ENCODE assay signal across 9 mouse cellular contexts in the genomic region with DNA sequence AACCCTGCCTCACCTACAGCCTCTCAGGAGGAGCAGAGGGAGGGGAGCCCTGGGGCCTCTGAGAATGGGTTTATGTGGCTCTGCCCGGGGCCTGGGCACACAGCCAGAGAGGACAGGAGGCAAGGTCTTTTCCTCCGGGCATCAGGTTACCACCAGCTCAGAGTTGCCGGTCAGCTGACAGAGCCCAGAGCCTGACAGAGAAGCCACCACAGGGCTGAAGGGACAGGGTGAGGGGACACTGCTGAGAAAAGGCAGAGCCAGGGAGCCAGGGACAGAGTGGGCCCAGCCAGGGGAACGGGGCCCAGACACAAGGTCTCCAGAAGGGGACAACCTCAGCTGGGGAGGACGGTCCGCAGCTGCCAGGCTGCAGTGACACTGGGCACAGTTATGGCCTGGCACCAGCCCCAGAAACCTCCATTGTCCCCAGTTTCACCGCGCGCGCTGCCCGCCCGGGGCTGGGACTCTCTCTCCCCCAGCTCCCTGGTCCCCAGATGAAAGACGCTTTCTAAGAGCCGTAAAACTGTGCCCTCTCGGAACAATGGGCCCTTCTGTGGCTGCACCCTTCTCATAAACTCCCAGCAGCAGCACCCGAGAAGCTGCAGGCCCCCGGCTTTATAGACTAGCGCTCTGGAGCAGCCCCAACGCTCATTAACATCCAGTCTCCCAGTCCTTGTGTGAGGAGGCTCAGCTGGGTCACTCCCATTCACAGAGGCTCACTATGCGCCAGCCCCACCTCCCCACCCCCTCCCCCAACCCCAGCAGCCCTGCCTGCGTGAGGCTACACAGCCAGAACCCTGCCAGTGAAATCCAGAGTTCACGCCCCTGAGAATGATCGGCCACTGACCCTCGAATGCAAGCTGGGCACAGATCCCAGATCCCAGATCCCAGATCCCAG. TPM values are rescaled to one million over a fixed set of nuclear protein-coding genes. Genes with fewer than 3 reads are reported as not detected.
DNase-seq lines count a peak whose midpoint lies in the region; ATAC-seq and TF ChIP-seq lines count a peak whose summit lies in the region.
"Had no signal": no experiment of that assay in that cellular context is flagged by ENCODE, and none has a peak within 500 bp of the region (broad histone marks: within the 10 kb centered on the region; RNA-seq: fewer than 3 reads in every experiment).

No protein-coding gene starts in this region.

- no peak for TF ChIP-seq POLR2A in limb, embryonic 14.5 days (IDR thresholded peaks at IDR 0.05; ENCODE audit: borderline replicate concordance, extremely low read depth, insufficient read depth, insufficient read length)

- no peaks in the 10 kb centered on the region for H3K9me3 ChIP-seq in forebrain, embryonic 11.5 days (ENCODE audit: control insufficient read depth, low read length)
- no peaks in the 10 kb centered on the region for H3K9me3 ChIP-seq in heart, embryonic 13.5 days
- H3K9me3 ChIP-seq in kidney, postnatal 0 days (replicated peaks; ENCODE audit: low read length), result no peaks in the 10 kb centered on the region
- H3K9me3 ChIP-seq in limb, embryonic 14.5 days (ENCODE audit: control insufficient read depth, low read length), result no peaks in the 10 kb centered on the region
- no peaks in the 10 kb centered on the region for H3K9me3 ChIP-seq in neural tube, embryonic 12.5 days
- H3K9me3 ChIP-seq: megakaryocyte, embryonic 14.5 days had no signal

- H3K4me1 ChIP-seq in forebrain, embryonic 11.5 days (replicated peaks; ENCODE audit: control insufficient read depth, insufficient read depth, low read length), result peaks cover 27% of the 10 kb centered on the region
- peaks cover 44% of the 10 kb centered on the region for H3K4me1 ChIP-seq in heart, embryonic 13.5 days
- peaks cover 28% of the 10 kb centered on the region for H3K4me1 ChIP-seq in kidney, postnatal 0 days (replicated peaks; ENCODE audit: insufficient read depth, low read length)
- peaks cover 27% of the 10 kb centered on the region for H3K4me1 ChIP-seq in limb, embryonic 14.5 days (ENCODE audit: control insufficient read depth, insufficient read depth, low read length)
- peaks cover 48% of the 10 kb centered on the region for H3K4me1 ChIP-seq in neural tube, embryonic 12.5 days

- H3K36me3 ChIP-seq in forebrain, embryonic 11.5 days (ENCODE audit: control insufficient read depth, insufficient read depth, low read length), result no peaks in the 10 kb centered on the region
- H3K36me3 ChIP-seq in heart, embryonic 13.5 days, result no peaks in the 10 kb centered on the region
- H3K36me3 ChIP-seq in kidney, postnatal 0 days (ENCODE audit: insufficient read depth, low read length), result no peaks in the 10 kb centered on the region
- no peaks in the 10 kb centered on the region for H3K36me3 ChIP-seq in limb, embryonic 14.5 days (ENCODE audit: control insufficient read depth, insufficient read depth, low read length)
- H3K36me3 ChIP-seq in neural tube, embryonic 12.5 days, result no peaks in the 10 kb centered on the region

- peak overlapping the region; percentile 59 for H3K9ac ChIP-seq in forebrain, embryonic 11.5 days (ENCODE audit: low read length)
- peak overlapping the region; percentile 78 for H3K9ac ChIP-seq in heart, embryonic 13.5 days
- H3K9ac ChIP-seq in kidney, postnatal 0 days (ENCODE audit: low read depth, low read length), result peak overlapping the region; percentile 53
- peak overlapping the region; percentile 34; the same call in 1 of the 2 replicates for H3K9ac ChIP-seq in limb, embryonic 14.5 days (ENCODE audit: low read depth, low read length, severe bottlenecking)
- peak overlapping the region; percentile 26; the same call in 1 of the 2 replicates for H3K9ac ChIP-seq in neural tube, embryonic 12.5 days

- TF ChIP-seq CTCF in kidney, postnatal 0 days (IDR thresholded peaks at IDR 0.05; ENCODE audit: low read depth), result no peak

- H3K4me3 ChIP-seq in forebrain, embryonic 11.5 days (ENCODE audit: low read depth, low read length), result no peak overlapping the region
- peak overlapping the region; percentile 23 for H3K4me3 ChIP-seq in heart, embryonic 13.5 days
- H3K4me3 ChIP-seq in kidney, postnatal 0 days (replicated peaks; ENCODE audit: low read depth, low read length), result no peak overlapping the region
- peak overlapping the region; percentile 8; the same call in 1 of the 2 replicates for H3K4me3 ChIP-seq in limb, embryonic 14.5 days (replicated peaks; ENCODE audit: low read length)
- no peak overlapping the region for H3K4me3 ChIP-seq in neural tube, embryonic 12.5 days
- H3K4me3 ChIP-seq: megakaryocyte, embryonic 14.5 days had no signal

- no peaks in the 10 kb centered on the region for H3K27me3 ChIP-seq in forebrain, embryonic 11.5 days (ENCODE audit: control insufficient read depth, insufficient read depth, low read length)
- H3K27me3 ChIP-seq in heart, embryonic 13.5 days (replicated peaks), result no peaks in the 10 kb centered on the region; the same call in 1 of the 2 replicates
- H3K27me3 ChIP-seq in kidney, postnatal 0 days (ENCODE audit: insufficient read depth, low read length), result no peaks in the 10 kb centered on the region
- no peaks in the 10 kb centered on the region for H3K27me3 ChIP-seq in limb, embryonic 14.5 days (ENCODE audit: control insufficient read depth, insufficient read depth, low read length)
- H3K27me3 ChIP-seq in neural tube, embryonic 12.5 days (replicated peaks), result no peaks in the 10 kb centered on the region
- H3K27me3 ChIP-seq: megakaryocyte, embryonic 14.5 days had no signal

- peak; percentile 88 for ATAC-seq in forebrain, embryonic 11.5 days (replicated peaks; ENCODE audit: low FRiP score)
- peak; percentile 56 for ATAC-seq in heart, embryonic 13.5 days (ENCODE audit: extremely low read depth, insufficient number of reproducible peaks, low FRiP score, low TSS enrichment)
- ATAC-seq in kidney, postnatal 0 days (replicated peaks; ENCODE audit: low FRiP score, low read depth), result peak; percentile 88
- peak; percentile 76 for ATAC-seq in limb, embryonic 14.5 days (ENCODE audit: low FRiP score, low read depth)
- peak; percentile 93 for ATAC-seq in neural tube, embryonic 12.5 days (ENCODE audit: low FRiP score, low read depth)
- ATAC-seq in inflammation-experienced regulatory T-cells, adult 6 months, result no peak

- WGBS in forebrain, embryonic 11.5 days, result 3% methylated on average over 24 of the region's 24 CpGs
- WGBS in heart, embryonic 13.5 days, result 7% methylated on average over 24 of the region's 24 CpGs
- 12% methylated on average over 24 of the region's 24 CpGs for WGBS in kidney, postnatal 0 days
- 3% methylated on average over 21 of the region's 24 CpGs for WGBS in limb, embryonic 14.5 days
- WGBS in neural tube, embryonic 12.5 days, result 2% methylated on average over 24 of the region's 24 CpGs

- peak overlapping the region; percentile 47 for H3K4me2 ChIP-seq in forebrain, embryonic 11.5 days (ENCODE audit: low read depth, low read length, severe bottlenecking)
- peak overlapping the region; percentile 63 for H3K4me2 ChIP-seq in heart, embryonic 13.5 days
- H3K4me2 ChIP-seq in kidney, postnatal 0 days (ENCODE audit: low read length), result peak overlapping the region; percentile 40
- peak overlapping the region; percentile 43 for H3K4me2 ChIP-seq in limb, embryonic 14.5 days (replicated peaks; ENCODE audit: low read depth, low read length, severe bottlenecking)
- H3K4me2 ChIP-seq in neural tube, embryonic 12.5 days (replicated peaks), result peak overlapping the region; percentile 30

- peak overlapping the region; percentile 97 for H3K27ac ChIP-seq in forebrain, embryonic 11.5 days (ENCODE audit: low read depth, low read length)
- H3K27ac ChIP-seq in heart, embryonic 13.5 days (replicated peaks), result peak overlapping the region; percentile 96
- H3K27ac ChIP-seq in kidney, postnatal 0 days, result peak overlapping the region; percentile 91
- H3K27ac ChIP-seq in limb, embryonic 14.5 days (replicated peaks; ENCODE audit: low read depth, low read length), result peak overlapping the region; percentile 90
- H3K27ac ChIP-seq in neural tube, embryonic 12.5 days, result peak overlapping the region; percentile 84

- peak; percentile 66 to 78 for DNase-seq in lung, adult 18-20 months
- DNase-seq in lung, postnatal 14 days, result no peak
- peak; percentile 85 for DNase-seq in forebrain, embryonic 11.5 days (ENCODE audit: low spot score)
- DNase-seq in kidney, postnatal 0 days (ENCODE audit: low spot score), result peak; percentile 82
- DNase-seq in limb, embryonic 14.5 days (ENCODE audit: low spot score), result peak; percentile 63

RNA-seq across cellular contexts. Expression of gene Arhgef10l, which starts 7.9 kb away (rescaled TPM):
- 23.3 and 23.6 TPM in 2 replicates for polyA plus RNA-seq in forebrain, embryonic 11.5 days (2014; fragmentation: Nextera tagmentation; extraction: Ambion mirVana)
- polyA plus RNA-seq in heart, embryonic 13.5 days (2015; fragmentation: Nextera tagmentation; extraction: Ambion mirVana), result 15.3 and 18.2 TPM in 2 replicates
- polyA plus RNA-seq in kidney, postnatal 0 days (2015; fragmentation: Nextera tagmentation; extraction: Ambion mirVana), result 21.2 and 22.2 TPM in 2 replicates
- polyA plus RNA-seq in limb, embryonic 14.5 days (2012; rRNA removed), result 19.5 and 25.4 TPM in 2 replicates
- polyA plus RNA-seq in limb, embryonic 14.5 days (2014; fragmentation: Nextera tagmentation; extraction: Ambion mirVana), result 13.7 and 15.2 TPM in 2 replicates
- polyA plus RNA-seq in neural tube, embryonic 12.5 days (2016; fragmentation: Nextera tagmentation; extraction: Ambion mirVana), result 35.8 and 38.8 TPM in 2 replicates
- under 1 TPM in 1 of 3 experiments, not detected in 2; 0.12 TPM for polyA plus RNA-seq in inflammation-experienced regulatory T-cells, adult 6 months (2017; shearing (Covaris generic))

RNA-seq across cellular contexts. Expression of gene Rcc2, which starts 42.4 kb away (rescaled TPM):
- polyA plus RNA-seq in forebrain, embryonic 11.5 days (2014; fragmentation: Nextera tagmentation; extraction: Ambion mirVana), result 91.6 and 100 TPM in 2 replicates
- 9.8 and 10.7 TPM in 2 replicates for polyA plus RNA-seq in heart, embryonic 13.5 days (2015; fragmentation: Nextera tagmentation; extraction: Ambion mirVana)
- polyA plus RNA-seq in kidney, postnatal 0 days (2015; fragmentation: Nextera tagmentation; extraction: Ambion mirVana), result 25.6 and 35.6 TPM in 2 replicates
- 119 and 145 TPM in 2 replicates for polyA plus RNA-seq in limb, embryonic 14.5 days (2012; rRNA removed)
- polyA plus RNA-seq in limb, embryonic 14.5 days (2014; fragmentation: Nextera tagmentation; extraction: Ambion mirVana), result 47.8 and 57.2 TPM in 2 replicates
- polyA plus RNA-seq in neural tube, embryonic 12.5 days (2016; fragmentation: Nextera tagmentation; extraction: Ambion mirVana), result 99.9 and 106 TPM in 2 replicates
- polyA plus RNA-seq in inflammation-experienced regulatory T-cells, adult 6 months (2017; shearing (Covaris generic)), result 10 to 100 TPM; 13.8 to 21.6 (median 21.0) TPM

Comparison
In these comparisons a context has a peak if more than half of its experiments do, and no peak if none do; other contexts are left out.
1. H3K4me3 ChIP-seq: peak in heart, embryonic 13.5 days (single experiment) and limb, embryonic 14.5 days (single experiment); none in forebrain, embryonic 11.5 days (single experiment), kidney, postnatal 0 days (single experiment) and neural tube, embryonic 12.5 days (single experiment).
2. H3K9ac ChIP-seq: peak in every context shown above with its lines; median percentile 78 in heart, embryonic 13.5 days; 59 in forebrain, embryonic 11.5 days; 53 in kidney, postnatal 0 days; 34 in limb, embryonic 14.5 days; 26 in neural tube, embryonic 12.5 days.
3. RNA of gene Arhgef10l, which starts 7.9 kb away (polyA plus RNA-seq): 35.8 to 38.8 TPM in neural tube, embryonic 12.5 days, 23.3 to 23.6 TPM in forebrain, embryonic 11.5 days, 21.2 to 22.2 TPM in kidney, postnatal 0 days, 13.7 to 25.4 TPM in limb, embryonic 14.5 days and 15.3 to 18.2 TPM in heart, embryonic 13.5 days; 0.12 TPM in inflammation-experienced regulatory T-cells, adult 6 months; every median in the first group is over 10 times any median in the second.
4. Peak in every context shown above with its lines, with median percentiles within 50 percentile points of each other: H3K27ac ChIP-seq and H3K4me2 ChIP-seq.